Mouse (Mus musculus): ENCODE measurements around the gene Plppr5. TPM values are rescaled to one million over a fixed set of nuclear protein-coding genes. Genes with fewer than 3 reads are reported as not detected.

The Plppr5 gene
- polyA plus RNA-seq, 1 experiment from 2014 or later = 8.8 TPM

DNA sequence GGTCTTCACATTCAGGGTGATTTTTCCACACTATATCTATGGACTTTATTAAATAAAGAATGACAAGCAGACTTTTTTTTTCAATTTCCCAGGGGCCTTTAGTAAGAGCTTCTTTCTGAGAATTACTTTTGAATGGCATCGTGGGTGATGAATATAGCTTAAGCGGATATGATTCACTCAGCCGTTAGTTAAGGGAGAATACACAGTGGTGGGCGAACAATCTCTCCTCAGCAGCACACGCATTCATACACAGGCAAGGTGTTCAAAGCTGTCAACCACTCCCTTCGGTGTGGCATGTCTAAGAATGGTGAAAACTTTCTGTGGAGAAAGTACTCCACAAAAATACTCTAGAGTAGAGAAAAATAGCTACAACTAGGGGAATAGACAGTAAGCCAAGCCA is 104.6 kb downstream of the Plppr5 start:
- no peak overlapping the region for H3K27ac ChIP-seq (ENCODE audit: low read depth, low read length)
- H3K4me2 ChIP-seq (ENCODE audit: low read length) = no peak overlapping the region
- no peaks in the 10 kb centered on the region for H3K27me3 ChIP-seq (replicated peaks; ENCODE audit: control insufficient read depth, insufficient read depth, low read length)
- no peaks in the 10 kb centered on the region for H3K9me3 ChIP-seq (ENCODE audit: control insufficient read depth, low read length)
- H3K36me3 ChIP-seq (ENCODE audit: control insufficient read depth, insufficient read depth, low read length) = no peaks in the 10 kb centered on the region
- no peaks in the 10 kb centered on the region for H3K4me1 ChIP-seq (ENCODE audit: control insufficient read depth, insufficient read depth, low read depth, low read length)
- H3K4me3 ChIP-seq (ENCODE audit: low read length) = no peak overlapping the region
- H3K9ac ChIP-seq (ENCODE audit: low read depth, low read length) = no peak overlapping the region
- ATAC-seq = no peak
- WGBS = 86% methylated on average over 6 of the region's 6 CpGs

DNA sequence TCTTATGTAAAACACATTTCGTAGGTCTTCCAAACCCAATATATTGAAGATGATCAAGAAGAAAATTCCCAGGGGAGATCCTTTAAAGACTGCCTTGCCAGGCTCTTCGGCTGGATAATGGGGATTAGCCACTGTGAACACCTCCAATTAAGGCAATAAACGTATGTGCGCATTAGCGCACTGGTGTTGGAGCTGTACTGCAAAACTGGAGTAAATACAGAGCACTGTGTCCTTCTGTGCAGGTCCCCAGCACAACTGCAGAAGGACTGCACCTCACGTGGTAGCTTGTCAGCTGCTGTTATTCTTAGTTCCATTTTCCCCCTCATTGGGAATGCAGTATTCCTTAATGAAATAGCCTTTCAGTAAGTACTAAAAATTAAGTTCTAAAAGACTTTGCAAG is 110.0 kb downstream of the Plppr5 start:
- Histone ChIP-seq H3K9ac (ENCODE audit: low read depth, low read length) (no peak overlapping the region), H3K4me2 (ENCODE audit: low read length) (no peak overlapping the region), H3K36me3 (ENCODE audit: control insufficient read depth, insufficient read depth, low read length) (no peaks in the 10 kb centered on the region), H3K27ac (ENCODE audit: low read depth, low read length) (no peak overlapping the region), H3K9me3 (ENCODE audit: control insufficient read depth, low read length) (no peaks in the 10 kb centered on the region), H3K4me3 (ENCODE audit: low read length) (no peak overlapping the region), H3K27me3 (replicated peaks; ENCODE audit: control insufficient read depth, insufficient read depth, low read length) (no peaks in the 10 kb centered on the region), H3K4me1 (ENCODE audit: control insufficient read depth, insufficient read depth, low read depth, low read length) (no peaks in the 10 kb centered on the region)
- 79% methylated on average over 6 of the region's 6 CpGs for WGBS
- no peak for ATAC-seq

DNA sequence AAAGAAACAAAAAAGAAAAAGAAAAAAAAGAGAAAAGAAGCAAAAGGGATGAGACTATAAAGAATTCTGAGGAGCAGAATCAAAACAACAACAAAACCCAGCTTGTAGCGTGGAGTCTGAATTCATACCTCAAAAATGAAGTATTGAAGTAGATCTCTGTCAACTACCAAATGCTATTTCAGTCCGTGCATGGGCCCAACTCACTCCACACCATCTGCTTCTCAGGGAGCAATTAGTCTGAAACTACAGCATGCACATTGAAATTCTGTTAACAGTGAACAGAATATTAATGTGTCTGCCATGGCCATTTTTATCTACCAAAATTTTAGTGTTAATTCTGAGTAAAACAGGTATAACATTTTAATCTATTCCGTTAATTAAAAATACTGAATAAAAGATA is 111.4 kb downstream of the Plppr5 start:
- Histone ChIP-seq H3K9ac (ENCODE audit: low read depth, low read length) (no peak overlapping the region), H3K4me3 (ENCODE audit: low read length) (no peak overlapping the region), H3K4me1 (ENCODE audit: control insufficient read depth, insufficient read depth, low read depth, low read length) (no peaks in the 10 kb centered on the region), H3K27me3 (replicated peaks; ENCODE audit: control insufficient read depth, insufficient read depth, low read length) (no peaks in the 10 kb centered on the region), H3K27ac (ENCODE audit: low read depth, low read length) (no peak overlapping the region), H3K9me3 (ENCODE audit: control insufficient read depth, low read length) (no peaks in the 10 kb centered on the region), H3K4me2 (ENCODE audit: low read length) (no peak overlapping the region), H3K36me3 (ENCODE audit: control insufficient read depth, insufficient read depth, low read length) (no peaks in the 10 kb centered on the region)
- WGBS = 73% methylated on average over 3 of the region's 3 CpGs
- ATAC-seq = no peak

DNA sequence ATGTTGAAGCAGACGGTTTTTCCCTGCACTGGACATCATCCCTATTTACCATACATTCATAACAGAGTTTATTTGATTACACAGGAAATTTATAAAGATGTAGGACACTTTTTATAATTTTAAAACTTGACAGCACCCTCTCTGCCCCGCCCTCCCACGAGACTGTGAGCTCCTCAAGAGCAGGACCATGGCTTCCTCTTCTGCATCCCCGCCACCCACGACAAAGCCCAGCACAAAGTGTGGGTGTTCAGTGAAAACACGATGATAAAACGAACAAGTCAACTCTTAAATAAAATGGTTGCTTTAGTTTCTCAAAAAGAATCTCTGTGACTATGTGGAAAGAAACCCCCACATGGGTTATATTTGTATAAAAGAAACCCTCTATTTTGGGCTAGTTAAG is 112.0 kb downstream of the Plppr5 start:
- no peak overlapping the region for H3K27ac ChIP-seq (ENCODE audit: low read depth, low read length)
- no peaks in the 10 kb centered on the region for H3K9me3 ChIP-seq (ENCODE audit: control insufficient read depth, low read length)
- H3K9ac ChIP-seq (ENCODE audit: low read depth, low read length) = no peak overlapping the region
- no peak for ATAC-seq
- no peaks in the 10 kb centered on the region for H3K4me1 ChIP-seq (ENCODE audit: control insufficient read depth, insufficient read depth, low read depth, low read length)
- no peak overlapping the region for H3K4me3 ChIP-seq (ENCODE audit: low read length)
- H3K4me2 ChIP-seq (ENCODE audit: low read length) = no peak overlapping the region
- no peaks in the 10 kb centered on the region for H3K27me3 ChIP-seq (replicated peaks; ENCODE audit: control insufficient read depth, insufficient read depth, low read length)
- 88% methylated on average over 7 of the region's 7 CpGs for WGBS
- H3K36me3 ChIP-seq (ENCODE audit: control insufficient read depth, insufficient read depth, low read length) = no peaks in the 10 kb centered on the region

DNA sequence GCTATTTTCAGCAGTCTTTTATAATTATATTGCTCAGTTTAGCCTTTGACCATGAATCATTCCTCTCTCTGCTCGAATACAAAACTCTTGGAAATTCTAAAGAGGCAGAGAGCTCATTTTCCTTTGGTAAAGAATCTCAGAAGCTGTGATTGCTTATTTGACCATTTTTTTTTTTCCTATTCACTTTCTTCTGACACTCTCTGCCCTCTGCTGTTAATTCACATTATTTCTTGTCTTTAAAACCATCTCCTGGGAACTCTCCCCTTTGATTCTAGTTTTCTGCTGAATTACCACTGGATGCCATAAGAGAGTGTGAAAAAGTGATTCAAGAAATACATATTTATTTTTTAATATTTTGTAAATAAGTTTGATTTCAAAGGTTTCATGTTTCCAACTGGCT is 120.1 kb downstream of the Plppr5 start:
- 53% methylated on average over 1 of the region's 1 CpGs for WGBS
- no peak overlapping the region for H3K9ac ChIP-seq (ENCODE audit: low read depth, low read length)
- no peak overlapping the region for H3K27ac ChIP-seq (ENCODE audit: low read depth, low read length)
- ATAC-seq = no peak
- H3K27me3 ChIP-seq (replicated peaks; ENCODE audit: control insufficient read depth, insufficient read depth, low read length) = no peaks in the 10 kb centered on the region
- no peak overlapping the region for H3K4me2 ChIP-seq (ENCODE audit: low read length)
- no peaks in the 10 kb centered on the region for H3K9me3 ChIP-seq (ENCODE audit: control insufficient read depth, low read length)
- no peaks in the 10 kb centered on the region for H3K4me1 ChIP-seq (ENCODE audit: control insufficient read depth, insufficient read depth, low read depth, low read length)
- H3K36me3 ChIP-seq (ENCODE audit: control insufficient read depth, insufficient read depth, low read length) = no peaks in the 10 kb centered on the region
- H3K4me3 ChIP-seq (ENCODE audit: low read length) = no peak overlapping the region

DNA sequence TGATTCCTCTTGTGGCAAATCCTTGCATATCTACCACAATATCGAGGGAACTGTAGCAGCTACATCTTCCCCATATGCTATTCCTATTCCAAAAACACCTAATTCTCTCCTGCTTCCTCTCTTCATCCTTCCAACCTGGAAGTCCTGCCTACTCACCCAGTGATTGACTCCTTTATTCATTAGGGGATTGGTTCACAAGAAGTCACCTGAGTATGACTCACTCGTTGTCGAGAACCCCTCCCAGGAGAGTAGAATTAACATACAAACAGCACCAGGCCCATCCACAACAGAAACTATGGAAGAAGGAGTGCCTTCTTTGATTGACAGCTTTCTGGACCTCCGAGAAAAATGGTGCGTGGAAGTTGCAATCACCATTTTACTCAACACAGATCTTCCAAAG is 121.7 kb downstream of the Plppr5 start:
- H3K9ac ChIP-seq (ENCODE audit: low read depth, low read length) = no peak overlapping the region
- ATAC-seq = no peak
- H3K27me3 ChIP-seq (replicated peaks; ENCODE audit: control insufficient read depth, insufficient read depth, low read length) = no peaks in the 10 kb centered on the region
- H3K9me3 ChIP-seq (ENCODE audit: control insufficient read depth, low read length) = no peaks in the 10 kb centered on the region
- H3K4me1 ChIP-seq (ENCODE audit: control insufficient read depth, insufficient read depth, low read depth, low read length) = no peaks in the 10 kb centered on the region
- no peak overlapping the region for H3K4me3 ChIP-seq (ENCODE audit: low read length)
- H3K27ac ChIP-seq (ENCODE audit: low read depth, low read length) = no peak overlapping the region
- no peaks in the 10 kb centered on the region for H3K36me3 ChIP-seq (ENCODE audit: control insufficient read depth, insufficient read depth, low read length)
- 85% methylated on average over 5 of the region's 5 CpGs for WGBS
- no peak overlapping the region for H3K4me2 ChIP-seq (ENCODE audit: low read length)

DNA sequence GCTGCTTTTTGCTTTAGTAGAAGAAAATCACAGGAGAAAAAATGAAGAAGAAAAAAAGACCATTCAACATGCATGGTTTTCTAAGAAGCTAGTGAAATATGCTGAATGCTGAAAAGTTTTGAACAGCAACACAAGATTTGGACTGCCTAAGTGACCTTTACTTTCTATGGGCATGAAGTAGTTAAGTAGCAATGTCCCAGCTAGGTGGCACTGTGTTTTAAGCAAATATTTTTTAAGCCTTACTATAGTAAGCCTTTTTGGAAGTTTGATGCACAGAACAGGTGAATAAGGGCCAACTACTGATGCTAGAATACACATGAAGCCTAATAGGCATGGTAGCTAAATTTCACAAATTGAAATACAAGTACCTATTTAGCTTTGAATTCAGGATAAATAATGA is 134.2 kb downstream of the Plppr5 start:
- no peaks in the 10 kb centered on the region for H3K36me3 ChIP-seq (ENCODE audit: control insufficient read depth, insufficient read depth, low read length)
- H3K27me3 ChIP-seq (replicated peaks; ENCODE audit: control insufficient read depth, insufficient read depth, low read length) = no peaks in the 10 kb centered on the region
- ATAC-seq = no peak
- H3K4me2 ChIP-seq (ENCODE audit: low read length) = no peak overlapping the region
- H3K4me1 ChIP-seq (ENCODE audit: control insufficient read depth, insufficient read depth, low read depth, low read length) = no peaks in the 10 kb centered on the region
- H3K4me3 ChIP-seq (ENCODE audit: low read length) = no peak overlapping the region
- H3K27ac ChIP-seq (ENCODE audit: low read depth, low read length) = no peak overlapping the region
- no peaks in the 10 kb centered on the region; the same call in 1 of the 2 replicates for H3K9me3 ChIP-seq (ENCODE audit: control insufficient read depth, low read length)
- no peak overlapping the region for H3K9ac ChIP-seq (ENCODE audit: low read depth, low read length)

DNA sequence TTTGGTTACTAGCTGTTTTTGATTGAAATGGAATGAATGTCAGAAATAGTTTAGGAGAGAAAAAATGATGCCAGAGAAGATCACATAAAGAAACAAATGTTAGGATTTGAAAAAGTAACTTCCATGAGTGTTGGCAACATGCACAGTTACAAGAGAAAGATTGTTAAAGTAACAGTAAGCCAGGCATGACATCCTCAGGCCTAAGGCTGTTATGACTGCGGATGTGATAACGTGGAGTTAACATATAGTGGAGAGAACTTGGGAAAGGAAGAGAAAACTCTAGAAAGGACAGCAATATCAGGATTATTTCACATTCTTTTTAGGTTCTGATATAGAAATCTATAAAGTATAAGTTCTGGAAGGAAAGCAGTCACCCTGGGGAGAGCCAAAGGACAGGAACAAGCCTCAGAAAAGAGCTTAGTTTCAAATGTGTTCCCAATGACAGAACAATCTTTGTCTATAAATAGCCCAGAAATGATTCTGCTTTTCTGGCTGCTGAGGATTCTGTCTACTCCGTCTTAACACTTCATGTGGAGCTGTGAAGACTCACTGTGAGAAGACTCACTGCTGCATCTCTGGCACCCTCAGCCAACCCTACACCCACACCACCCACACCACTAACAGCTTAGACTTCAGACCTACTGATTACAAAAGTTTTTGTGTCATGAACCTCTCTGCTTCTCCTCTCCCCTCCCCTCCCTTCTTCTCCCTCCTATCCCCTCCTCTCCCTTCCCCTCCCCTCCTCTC is 142.1 kb downstream of the Plppr5 start:
- no peaks in the 10 kb centered on the region for H3K4me1 ChIP-seq (ENCODE audit: control insufficient read depth, insufficient read depth, low read depth, low read length)
- no peaks in the 10 kb centered on the region for H3K27me3 ChIP-seq (replicated peaks; ENCODE audit: control insufficient read depth, insufficient read depth, low read length)
- ATAC-seq = no peak
- 90% methylated on average over 3 of the region's 3 CpGs for WGBS
- no peaks in the 10 kb centered on the region for H3K36me3 ChIP-seq (ENCODE audit: control insufficient read depth, insufficient read depth, low read length)
- no peak overlapping the region for H3K4me3 ChIP-seq (ENCODE audit: low read length)
- no peak overlapping the region for H3K9ac ChIP-seq (ENCODE audit: low read depth, low read length)
- H3K27ac ChIP-seq (ENCODE audit: low read depth, low read length) = no peak overlapping the region
- no peaks in the 10 kb centered on the region for H3K9me3 ChIP-seq (ENCODE audit: control insufficient read depth, low read length)
- no peak overlapping the region for H3K4me2 ChIP-seq (ENCODE audit: low read length)

DNA sequence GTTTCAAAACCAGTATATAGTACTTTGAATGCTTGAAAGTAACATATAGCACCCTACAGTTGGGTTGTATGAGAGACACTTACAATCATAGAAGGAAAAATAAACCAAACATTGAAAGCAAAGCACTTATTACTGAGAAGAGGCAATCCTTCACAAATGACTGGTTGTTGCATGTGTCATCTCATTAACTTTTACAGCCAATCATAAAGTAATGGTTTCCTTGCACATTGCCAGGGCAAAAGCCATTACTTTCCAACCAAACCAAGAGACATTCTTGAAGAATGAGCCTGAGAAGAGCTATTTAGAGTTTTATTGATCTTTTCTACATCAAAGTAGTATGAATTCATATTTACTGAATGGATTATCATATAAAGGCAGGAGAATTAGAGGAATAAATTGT is 148.8 kb downstream of the Plppr5 start:
- ATAC-seq = no peak

DNA sequence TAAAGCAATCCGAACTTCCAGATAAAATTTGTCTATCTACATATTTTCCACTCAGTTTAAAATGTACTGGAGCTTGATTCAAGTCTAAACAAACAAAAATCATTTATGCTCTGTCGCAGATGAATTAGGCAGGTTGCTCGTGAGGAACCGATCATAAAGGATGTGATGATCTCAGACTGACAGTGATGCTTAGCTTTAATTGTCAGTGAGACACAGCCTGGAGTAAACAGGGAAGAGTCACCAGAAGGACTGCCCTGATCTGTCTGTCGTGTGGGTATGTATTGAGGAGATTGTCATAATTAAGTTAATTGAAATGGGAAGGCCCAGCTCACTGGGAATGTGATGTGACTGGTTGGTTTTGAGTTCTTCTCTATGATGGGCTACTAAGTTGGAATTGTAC is 149.9 kb downstream of the Plppr5 start:
- 65% methylated on average over 5 of the region's 5 CpGs for WGBS
- Histone ChIP-seq H3K4me1 (ENCODE audit: control insufficient read depth, insufficient read depth, low read depth, low read length) (no peaks in the 10 kb centered on the region), H3K9ac (ENCODE audit: low read depth, low read length) (no peak overlapping the region)

More for the DNA sequence above, 148.8 kb downstream of the Plppr5 start:
- H3K4me2 ChIP-seq (ENCODE audit: low read length) = no peak overlapping the region
- no peaks in the 10 kb centered on the region for H3K27me3 ChIP-seq (replicated peaks; ENCODE audit: control insufficient read depth, insufficient read depth, low read length)
- no peak overlapping the region for H3K27ac ChIP-seq (ENCODE audit: low read depth, low read length)
- H3K36me3 ChIP-seq (ENCODE audit: control insufficient read depth, insufficient read depth, low read length) = no peaks in the 10 kb centered on the region
- no peak overlapping the region for H3K4me3 ChIP-seq (ENCODE audit: low read length)
- H3K4me1 ChIP-seq (ENCODE audit: control insufficient read depth, insufficient read depth, low read depth, low read length) = no peaks in the 10 kb centered on the region
- H3K9ac ChIP-seq (ENCODE audit: low read depth, low read length) = no peak overlapping the region
- H3K9me3 ChIP-seq (ENCODE audit: control insufficient read depth, low read length) = no peaks in the 10 kb centered on the region

More for the DNA sequence above, 149.9 kb downstream of the Plppr5 start:
- Histone ChIP-seq H3K36me3 (ENCODE audit: control insufficient read depth, insufficient read depth, low read length) (no peaks in the 10 kb centered on the region), H3K4me3 (ENCODE audit: low read length) (no peak overlapping the region), H3K4me2 (ENCODE audit: low read length) (no peak overlapping the region), H3K27me3 (replicated peaks; ENCODE audit: control insufficient read depth, insufficient read depth, low read length) (no peaks in the 10 kb centered on the region), H3K9me3 (ENCODE audit: control insufficient read depth, low read length) (no peaks in the 10 kb centered on the region), H3K27ac (ENCODE audit: low read depth, low read length) (no peak overlapping the region)
- ATAC-seq = no peak
